Mouse (Mus musculus): ENCODE results near the gene Slc1a4. TPM values are rescaled to one million over a fixed set of nuclear protein-coding genes. Genes with fewer than 3 reads are reported as not detected.
A peak's percentile ranks its signal among the peaks of the same experiment; 100 is the strongest.

Gene Slc1a4
- polyA plus RNA-seq, 1 experiment from 2014 or later: 11.2 TPM

DNA sequence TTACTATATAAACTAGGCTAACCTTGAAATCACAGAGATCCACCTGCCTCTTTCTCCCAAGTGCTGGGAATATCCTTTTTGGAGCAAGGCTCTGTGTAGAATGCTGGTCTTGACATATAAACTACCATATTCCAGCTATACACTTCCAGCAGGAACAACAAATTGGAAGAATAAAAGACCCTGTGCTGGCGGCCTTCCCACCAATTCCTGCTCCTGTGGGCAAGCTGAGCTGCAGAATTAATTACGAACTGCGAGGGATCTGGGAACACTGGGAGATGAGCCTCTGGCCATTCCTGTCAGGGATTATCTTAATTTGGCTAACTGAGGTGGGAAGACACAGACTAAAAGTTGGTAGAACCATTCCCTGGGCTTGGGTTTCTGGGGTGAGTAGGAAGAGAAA lies 10.1 kb downstream of the Slc1a4 start:
- H3K27me3 ChIP-seq (replicated peaks): no peaks in the 10 kb centered on the region
- H3K4me3 ChIP-seq: no peak overlapping the region
- peaks cover 30% of the 10 kb centered on the region for H3K4me1 ChIP-seq
- H3K36me3 ChIP-seq: peaks cover 9% of the 10 kb centered on the region; the same call in 1 of the 2 replicates
- H3K4me2 ChIP-seq: no peak overlapping the region
- H3K9ac ChIP-seq: no peak overlapping the region
- no peak for ATAC-seq
- WGBS (ENCODE audit: insufficient replicate concordance): 78% methylated on average over 3 of the region's 3 CpGs
- H3K9me3 ChIP-seq (replicated peaks): no peaks in the 10 kb centered on the region
- H3K27ac ChIP-seq: no peak overlapping the region

DNA sequence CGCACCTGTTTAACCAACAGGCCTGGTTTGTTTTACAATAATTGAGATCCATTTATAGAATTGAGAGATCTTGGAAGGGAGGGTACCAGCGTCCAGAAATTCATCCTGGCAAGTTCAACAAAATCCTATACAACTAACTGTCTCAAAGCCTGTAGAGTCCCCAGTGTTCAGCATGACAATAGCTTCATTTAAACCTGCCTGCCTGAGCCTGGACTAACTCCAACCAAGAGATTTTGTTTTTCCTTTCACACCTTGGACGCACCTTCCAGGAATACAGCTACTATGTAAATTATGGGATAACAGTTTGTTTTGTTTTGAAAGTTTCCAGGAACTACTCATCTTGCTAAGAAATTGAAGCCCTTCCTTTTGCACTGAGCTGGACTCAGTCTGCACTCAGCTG lies 11.9 kb downstream of the Slc1a4 start:
- Histone ChIP-seq H3K4me1 (peaks cover 17% of the 10 kb centered on the region), H3K9ac (no peak overlapping the region), H3K4me3 (no peak overlapping the region), H3K27ac (no peak overlapping the region), H3K36me3 (peaks cover 18% of the 10 kb centered on the region; the same call in 1 of the 2 replicates), H3K9me3 (replicated peaks) (no peaks in the 10 kb centered on the region), H3K4me2 (no peak overlapping the region), H3K27me3 (replicated peaks) (no peaks in the 10 kb centered on the region)
- WGBS (ENCODE audit: insufficient replicate concordance): 74% methylated on average over 3 of the region's 3 CpGs
- no peak for ATAC-seq

DNA sequence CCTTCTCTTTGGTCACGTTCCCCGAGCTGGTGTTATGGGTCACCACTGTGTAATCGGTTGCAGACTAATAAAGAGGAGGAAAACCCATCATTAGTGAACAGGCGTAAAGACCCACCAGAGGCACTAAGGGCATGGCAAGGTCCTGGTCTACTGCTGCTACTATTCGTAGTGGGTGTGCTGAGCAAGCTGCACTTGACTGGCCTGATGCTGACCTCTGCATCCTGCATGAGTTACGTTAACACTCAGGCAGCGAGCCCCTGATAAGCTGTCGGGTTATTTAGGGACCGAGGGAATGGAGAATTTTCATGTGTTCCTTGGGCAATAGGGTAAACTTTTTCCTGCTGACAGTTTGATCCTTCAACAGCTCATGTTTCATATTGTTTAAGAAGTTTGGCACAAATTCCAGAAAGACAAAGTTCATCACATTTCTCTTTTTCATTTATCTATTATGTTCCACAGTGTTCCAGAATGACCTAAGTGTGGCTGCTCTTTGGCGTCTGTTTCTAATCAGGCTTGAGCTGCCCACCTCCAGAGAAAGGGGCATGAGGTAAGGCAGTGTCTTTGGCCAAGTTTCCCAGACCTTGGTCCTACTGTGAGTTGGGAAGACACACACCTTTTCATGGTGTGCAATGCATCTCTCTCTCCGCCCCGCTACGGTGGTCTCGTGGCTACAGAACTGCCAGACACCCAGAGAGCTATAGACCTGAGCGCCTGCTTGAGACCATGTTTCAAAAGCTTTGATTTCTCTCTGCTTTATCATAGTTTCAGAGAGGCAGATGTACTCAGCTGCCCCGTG lies 13.7 kb downstream of the Slc1a4 start:
- no peak overlapping the region for H3K4me2 ChIP-seq
- no peak overlapping the region for H3K4me3 ChIP-seq
- H3K4me1 ChIP-seq: no peaks in the 10 kb centered on the region; the same call in 1 of the 2 replicates
- no peak overlapping the region for H3K9ac ChIP-seq
- H3K36me3 ChIP-seq: peaks cover 22% of the 10 kb centered on the region
- H3K27ac ChIP-seq: no peak overlapping the region
- H3K9me3 ChIP-seq (replicated peaks): no peaks in the 10 kb centered on the region
- no peak for ATAC-seq
- H3K27me3 ChIP-seq (replicated peaks): no peaks in the 10 kb centered on the region
- 74% methylated on average over 16 of the region's 16 CpGs for WGBS (ENCODE audit: insufficient replicate concordance)

DNA sequence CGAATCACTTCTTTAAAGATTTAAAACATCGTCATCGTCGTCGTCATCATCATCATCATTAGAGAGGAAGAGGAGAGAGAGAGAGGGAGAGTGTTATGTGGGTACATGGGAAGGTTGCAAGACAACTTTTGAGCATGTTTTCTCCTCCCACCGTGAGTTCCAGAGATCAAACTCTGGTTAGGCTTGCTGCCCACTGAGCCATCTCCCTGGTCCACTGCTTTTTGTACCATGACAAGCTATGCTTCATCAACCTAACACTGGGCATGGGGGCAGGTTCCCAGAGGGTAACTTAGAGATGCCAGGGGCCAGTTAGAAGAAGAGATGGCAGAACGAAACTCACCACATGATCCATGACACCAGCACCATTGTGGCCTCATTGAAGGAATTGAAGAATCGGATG lies 18.9 kb downstream of the Slc1a4 start:
- no peaks in the 10 kb centered on the region for H3K4me1 ChIP-seq
- H3K4me3 ChIP-seq: no peak overlapping the region
- H3K27me3 ChIP-seq (replicated peaks): no peaks in the 10 kb centered on the region
- peaks cover 50% of the 10 kb centered on the region for H3K36me3 ChIP-seq
- ATAC-seq: no peak
- H3K27ac ChIP-seq: no peak overlapping the region
- 85% methylated on average over 8 of the region's 8 CpGs for WGBS (ENCODE audit: insufficient replicate concordance)
- no peak overlapping the region for H3K4me2 ChIP-seq
- H3K9ac ChIP-seq: no peak overlapping the region
- no peaks in the 10 kb centered on the region for H3K9me3 ChIP-seq (replicated peaks)

DNA sequence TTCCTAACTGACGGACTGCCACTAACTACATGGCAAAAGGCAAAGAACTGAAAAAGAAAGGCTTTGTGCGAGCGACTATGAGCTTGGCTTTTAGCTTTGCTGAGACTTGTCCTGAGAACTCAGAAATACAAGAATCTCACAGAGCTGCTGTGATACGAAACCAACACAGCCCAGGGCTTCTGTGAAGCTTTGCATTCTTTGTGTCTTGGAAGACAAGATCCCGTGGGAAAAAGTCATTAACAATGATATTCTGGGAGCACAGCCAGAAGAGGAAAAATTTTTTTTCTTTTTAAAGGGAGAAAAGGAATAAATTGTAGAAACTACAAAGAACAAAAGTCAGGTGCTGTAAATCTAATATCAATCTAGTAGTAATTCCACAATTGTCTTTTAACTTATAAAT lies 23.5 kb downstream of the Slc1a4 start:
- ATAC-seq: no peak
- 75% methylated on average over 5 of the region's 5 CpGs for WGBS (ENCODE audit: insufficient replicate concordance)
- Histone ChIP-seq H3K4me2 (no peak overlapping the region), H3K9me3 (replicated peaks) (no peaks in the 10 kb centered on the region), H3K27me3 (replicated peaks) (no peaks in the 10 kb centered on the region), H3K4me1 (no peaks in the 10 kb centered on the region), H3K36me3 (peaks cover 72% of the 10 kb centered on the region), H3K4me3 (no peak overlapping the region), H3K27ac (no peak overlapping the region), H3K9ac (no peak overlapping the region)

DNA sequence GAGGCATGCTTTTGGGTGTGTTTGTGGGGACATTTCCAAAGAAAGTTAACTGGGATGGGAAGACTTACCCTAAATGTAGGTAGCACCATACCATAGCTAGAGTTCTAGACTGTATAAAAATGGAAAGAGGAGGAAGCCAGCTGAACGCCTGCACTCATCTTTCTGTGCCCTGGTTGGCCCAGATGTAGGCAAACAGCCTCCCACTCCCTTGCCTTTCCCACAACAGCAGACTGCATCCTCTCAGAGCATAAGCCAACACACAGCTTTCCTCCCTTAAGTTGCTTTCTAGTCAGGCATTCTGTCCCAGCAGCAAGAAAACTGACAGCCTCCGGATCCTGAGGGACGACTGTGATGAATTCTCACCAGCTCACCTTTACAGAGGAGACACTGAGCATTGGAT lies 25.1 kb downstream of the Slc1a4 start:
- WGBS (ENCODE audit: insufficient replicate concordance): 83% methylated on average over 3 of the region's 3 CpGs
- no peak overlapping the region for H3K4me2 ChIP-seq
- H3K4me3 ChIP-seq: no peak overlapping the region
- no peak for ATAC-seq
- no peak overlapping the region for H3K27ac ChIP-seq
- H3K27me3 ChIP-seq (replicated peaks): no peaks in the 10 kb centered on the region
- peaks cover 69% of the 10 kb centered on the region for H3K36me3 ChIP-seq
- no peaks in the 10 kb centered on the region for H3K9me3 ChIP-seq (replicated peaks)
- H3K4me1 ChIP-seq: no peaks in the 10 kb centered on the region
- H3K9ac ChIP-seq: no peak overlapping the region

DNA sequence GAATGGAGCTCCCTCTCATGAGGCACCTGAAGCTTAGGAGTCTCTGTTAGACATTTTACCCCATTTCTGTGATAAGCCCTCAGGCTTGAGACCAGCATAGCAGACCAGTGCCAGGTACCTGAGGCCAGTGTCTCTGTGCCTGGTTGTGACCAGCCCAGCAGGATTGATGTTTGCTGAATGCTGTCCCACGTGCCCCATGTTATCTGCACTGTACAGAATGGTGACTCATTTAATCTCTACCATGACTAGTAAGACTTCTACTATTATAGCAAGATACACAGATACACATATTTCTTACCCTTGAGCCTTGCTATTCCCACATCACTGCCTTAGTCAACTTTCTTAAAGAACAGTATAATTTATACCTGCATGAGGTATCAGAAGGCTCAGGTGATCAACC lies 26.9 kb downstream of the Slc1a4 start:
- peak; percentile 82 for ATAC-seq
- peaks cover 63% of the 10 kb centered on the region for H3K36me3 ChIP-seq
- no peaks in the 10 kb centered on the region for H3K27me3 ChIP-seq (replicated peaks)
- H3K4me2 ChIP-seq: no peak overlapping the region
- no peak overlapping the region for H3K9ac ChIP-seq
- H3K4me3 ChIP-seq: no peak overlapping the region
- 0 out of 2 replicates have a peak, but pooled peaks cover 6% of the 10 kb centered on the region for H3K4me1 ChIP-seq
- H3K27ac ChIP-seq: peak overlapping the region; percentile 45
- H3K9me3 ChIP-seq (replicated peaks): no peaks in the 10 kb centered on the region
- WGBS (ENCODE audit: insufficient replicate concordance): 16% methylated on average over 1 of the region's 1 CpGs

DNA sequence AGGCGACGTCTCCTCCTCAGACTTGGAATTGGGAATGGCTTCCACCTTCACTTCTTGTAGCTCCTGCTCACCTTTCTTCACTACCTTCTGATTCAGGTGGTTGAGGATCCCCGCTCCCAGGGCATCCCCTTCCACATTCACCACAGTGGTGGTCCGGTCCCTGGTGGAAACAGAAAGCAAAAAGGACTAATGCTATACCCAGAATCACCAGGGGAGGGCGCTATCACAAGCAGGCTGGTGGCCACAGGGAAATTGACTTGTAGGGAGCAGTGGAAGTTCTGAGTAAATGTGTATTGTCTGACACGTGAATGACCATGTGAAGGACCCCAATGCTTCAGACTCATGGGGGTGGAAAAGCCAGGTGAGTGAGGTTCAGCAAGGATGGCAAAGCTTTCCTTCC lies 28.2 kb downstream of the Slc1a4 start:
- 68% methylated on average over 6 of the region's 6 CpGs for WGBS (ENCODE audit: insufficient replicate concordance)
- H3K4me1 ChIP-seq: 0 out of 2 replicates have a peak, but pooled peaks cover 6% of the 10 kb centered on the region
- no peaks in the 10 kb centered on the region for H3K9me3 ChIP-seq (replicated peaks)
- no peak overlapping the region for H3K27ac ChIP-seq
- no peak for ATAC-seq
- no peak overlapping the region for H3K4me3 ChIP-seq
- H3K27me3 ChIP-seq (replicated peaks): no peaks in the 10 kb centered on the region
- no peak overlapping the region for H3K9ac ChIP-seq
- H3K36me3 ChIP-seq: peaks cover 57% of the 10 kb centered on the region
- no peak overlapping the region for H3K4me2 ChIP-seq

DNA sequence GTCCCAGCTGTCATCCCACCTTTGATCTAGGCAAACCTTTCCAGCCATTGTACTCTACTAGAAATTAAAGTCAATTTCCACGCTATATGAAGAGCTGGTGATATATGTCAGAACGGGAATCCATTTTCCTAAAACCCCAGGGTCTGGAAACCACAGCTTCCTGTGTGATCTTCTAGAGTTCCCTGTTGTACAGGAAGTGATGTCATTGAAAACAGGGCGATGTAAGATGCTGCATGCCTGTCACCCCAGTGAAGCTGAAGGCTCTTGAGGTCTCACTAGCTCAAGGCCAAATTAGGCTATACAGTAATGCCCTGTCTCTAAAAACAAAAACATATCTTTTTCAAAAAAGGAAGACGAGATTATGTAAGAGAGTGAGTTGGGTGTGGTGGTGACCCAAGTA lies 31.2 kb downstream of the Slc1a4 start:
- Histone ChIP-seq H3K4me2 (no peak overlapping the region), H3K27me3 (replicated peaks) (no peaks in the 10 kb centered on the region), H3K9me3 (replicated peaks) (no peaks in the 10 kb centered on the region), H3K27ac (no peak overlapping the region), H3K9ac (no peak overlapping the region), H3K36me3 (peaks cover 38% of the 10 kb centered on the region), H3K4me3 (no peak overlapping the region), H3K4me1 (0 out of 2 replicates have a peak, but pooled peaks cover 6% of the 10 kb centered on the region)
- WGBS (ENCODE audit: insufficient replicate concordance): 41% methylated on average over 4 of the region's 4 CpGs
- ATAC-seq: no peak

DNA sequence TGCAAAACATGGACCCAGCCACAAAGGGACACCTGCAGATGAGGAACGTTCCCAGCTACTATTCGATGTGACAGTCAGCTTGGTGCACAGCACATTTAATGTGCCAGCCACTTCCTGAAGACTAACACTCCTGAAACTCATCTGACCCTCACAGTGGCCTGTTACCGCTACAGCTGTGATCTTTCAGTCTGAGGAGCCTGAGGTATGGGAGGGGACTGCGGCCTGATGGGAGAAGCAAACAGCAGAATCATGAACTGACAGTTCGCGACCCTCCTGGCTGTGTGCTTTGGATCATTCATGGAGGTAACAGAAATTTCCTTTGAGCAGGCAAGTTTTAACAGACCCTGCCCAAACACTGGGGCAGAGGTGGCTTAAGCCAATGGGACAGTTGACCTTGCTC lies 31.7 kb downstream of the Slc1a4 start:
- no peaks in the 10 kb centered on the region for H3K27me3 ChIP-seq (replicated peaks)
- WGBS (ENCODE audit: insufficient replicate concordance): 71% methylated on average over 6 of the region's 6 CpGs
- H3K4me3 ChIP-seq: no peak overlapping the region
- H3K9ac ChIP-seq: no peak overlapping the region
- 0 out of 2 replicates have a peak, but pooled peaks cover 6% of the 10 kb centered on the region for H3K4me1 ChIP-seq
- no peaks in the 10 kb centered on the region for H3K9me3 ChIP-seq (replicated peaks)
- H3K27ac ChIP-seq: no peak overlapping the region
- ATAC-seq: no peak
- no peak overlapping the region for H3K4me2 ChIP-seq
- peaks cover 34% of the 10 kb centered on the region for H3K36me3 ChIP-seq

DNA sequence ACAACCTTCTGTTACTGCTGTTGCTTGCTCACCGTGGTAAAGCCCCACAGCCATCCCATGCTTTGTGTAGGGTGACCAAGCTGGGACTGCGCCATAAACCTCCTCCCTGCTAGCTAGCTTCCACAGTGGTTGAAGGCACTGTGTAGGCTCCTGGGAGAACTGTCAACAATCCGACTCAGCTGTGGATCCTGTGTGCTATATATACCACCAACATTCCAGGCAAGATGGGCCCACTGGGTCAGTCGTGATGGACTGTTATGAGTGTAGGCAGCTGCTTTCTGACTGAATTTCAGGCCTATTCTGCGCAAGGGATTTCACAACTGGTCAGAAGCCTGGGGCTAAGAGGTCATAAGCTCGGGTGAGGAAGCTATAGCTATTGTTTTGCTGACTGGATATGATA lies 32.6 kb downstream of the Slc1a4 start:
- H3K4me2 ChIP-seq: no peak overlapping the region
- 66% methylated on average over 6 of the region's 6 CpGs for WGBS (ENCODE audit: insufficient replicate concordance)
- no peak overlapping the region for H3K27ac ChIP-seq
- H3K36me3 ChIP-seq: peaks cover 24% of the 10 kb centered on the region
- no peaks in the 10 kb centered on the region for H3K27me3 ChIP-seq (replicated peaks)
- ATAC-seq: no peak
- H3K9ac ChIP-seq: no peak overlapping the region
- H3K4me1 ChIP-seq: 0 out of 2 replicates have a peak, but pooled peaks cover 6% of the 10 kb centered on the region
- no peaks in the 10 kb centered on the region for H3K9me3 ChIP-seq (replicated peaks)
- H3K4me3 ChIP-seq: no peak overlapping the region

DNA sequence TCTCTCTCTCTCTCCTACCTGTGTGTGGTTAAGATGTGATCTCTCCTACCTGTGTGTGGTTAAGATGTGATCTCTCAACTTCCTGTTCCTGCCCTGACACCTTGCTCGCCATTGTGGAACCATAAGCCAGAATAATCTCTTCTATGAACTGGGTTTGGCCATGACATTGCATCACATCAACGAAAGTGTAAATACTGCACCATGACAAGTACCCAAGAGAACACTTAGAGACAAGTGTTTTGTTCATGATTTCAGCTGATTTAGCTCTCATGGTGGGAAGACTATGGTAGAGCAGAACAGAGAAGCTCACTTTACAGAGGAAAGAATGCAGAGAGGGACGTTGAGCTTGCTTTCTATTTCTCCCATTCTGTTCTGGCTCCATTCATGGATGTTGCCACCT lies 48.0 kb downstream of the Slc1a4 start:
- Histone ChIP-seq H3K9ac (no peak overlapping the region), H3K9me3 (replicated peaks) (no peaks in the 10 kb centered on the region), H3K4me1 (peaks cover 7% of the 10 kb centered on the region; the same call in 1 of the 2 replicates), H3K27me3 (replicated peaks) (no peaks in the 10 kb centered on the region), H3K27ac (no peak overlapping the region), H3K4me2 (no peak overlapping the region), H3K36me3 (no peaks in the 10 kb centered on the region), H3K4me3 (no peak overlapping the region)
- WGBS (ENCODE audit: insufficient replicate concordance): 53% methylated on average over 3 of the region's 3 CpGs
- ATAC-seq: no peak

Data from liver, embryonic 12.5 days (tissue).